In genomic region chr4:88450087-88450765, GRCm38 (mm10) we compare ENCODE assay signal across 18 mouse cellular contexts. TPM values are rescaled to one million over a fixed set of nuclear protein-coding genes. Genes with fewer than 3 reads are reported as not detected.
DNase-seq lines count a peak whose midpoint lies in the region; ATAC-seq and TF ChIP-seq lines count a peak whose summit lies in the region.
"Had no signal": no experiment of that assay in that cellular context is flagged by ENCODE, and none has a peak within 500 bp of the region (broad histone marks: within the 10 kb centered on the region; RNA-seq: fewer than 3 reads in every experiment).

No protein-coding gene starts in this region.

- DNase-seq in kidney, adult 2 months: peak; percentile 12
- DNase-seq in kidney, postnatal 14 days: no peak
- peak; percentile 76 for DNase-seq in 416B (ENCODE audit: low read depth)
- no peak for DNase-seq in heart, adult 8-10 months (ENCODE audit: low spot score)
- DNase-seq in left cerebral cortex, adult 8-10 months (ENCODE audit: low spot score in 2 of 2): no peak
- DNase-seq: adrenal gland, postnatal 36 days; cerebellum, postnatal 36 days; kidney, adult 18-20 months; layer of hippocampus, postnatal 36 days; lung, postnatal 14 days had no signal

- ATAC-seq in heart, embryonic 11.5 days (replicated peaks; ENCODE audit: insufficient number of reproducible peaks, low FRiP score, low TSS enrichment): no peak
- ATAC-seq: midbrain, embryonic 15.5 days had no signal

- H3K9ac ChIP-seq in heart, embryonic 11.5 days (ENCODE audit: low read depth, low read length): no peak overlapping the region
- H3K9ac ChIP-seq: embryonic facial prominence, embryonic 13.5 days; hindbrain, embryonic 13.5 days; liver, embryonic 15.5 days; midbrain, embryonic 15.5 days had no signal

- 94% methylated on average over 1 of the region's 1 CpGs for WGBS in kidney, adult 2 months
- 87% methylated on average over 1 of the region's 1 CpGs for WGBS in heart, embryonic 11.5 days (ENCODE audit: insufficient replicate concordance)

- no peak for TF ChIP-seq CTCF in kidney, adult 2 months (conservative IDR thresholded peaks at IDR 0.05; ENCODE audit: insufficient read depth, insufficient read length, low read depth, low read length)
- TF ChIP-seq CTCF in bone marrow macrophage, adult 2 months (IDR thresholded peaks at IDR 0.05; ENCODE audit: low read depth, low read length): no peak

- no peaks in the 10 kb centered on the region for H3K9me3 ChIP-seq in megakaryocyte, embryonic 14.5 days
- no peaks in the 10 kb centered on the region for H3K9me3 ChIP-seq in heart, embryonic 11.5 days (replicated peaks; ENCODE audit: control insufficient read depth, low read length)
- H3K9me3 ChIP-seq: embryonic facial prominence, embryonic 13.5 days; forebrain, embryonic 10.5 days; hindbrain, embryonic 13.5 days; liver, embryonic 15.5 days; midbrain, embryonic 15.5 days had no signal

- H3K27ac ChIP-seq in kidney, adult 2 months (ENCODE audit: insufficient read depth, low read depth, low read length): no peak overlapping the region
- H3K27ac ChIP-seq in bone marrow macrophage, adult 2 months (ENCODE audit: insufficient read depth, low read depth, low read length): peak overlapping the region; percentile 5; the same call in 1 of the 2 replicates
- no peak overlapping the region for H3K27ac ChIP-seq in heart, embryonic 11.5 days (ENCODE audit: low read depth, low read length)
- H3K27ac ChIP-seq: embryonic facial prominence, embryonic 13.5 days; forebrain, embryonic 10.5 days; hindbrain, embryonic 13.5 days; liver, embryonic 15.5 days; midbrain, embryonic 15.5 days had no signal

- H3K36me3 ChIP-seq in kidney, adult 2 months (ENCODE audit: control insufficient read depth, insufficient read depth, low read length): no peaks in the 10 kb centered on the region
- H3K36me3 ChIP-seq in megakaryocyte, embryonic 14.5 days (replicated peaks; ENCODE audit: low read length): no peaks in the 10 kb centered on the region
- no peaks in the 10 kb centered on the region for H3K36me3 ChIP-seq in heart, embryonic 11.5 days (ENCODE audit: control insufficient read depth, insufficient read depth, low read length)
- H3K36me3 ChIP-seq: embryonic facial prominence, embryonic 13.5 days; forebrain, embryonic 10.5 days; hindbrain, embryonic 13.5 days; liver, embryonic 15.5 days; midbrain, embryonic 15.5 days had no signal

- no peak overlapping the region for H3K4me2 ChIP-seq in heart, embryonic 11.5 days
- H3K4me2 ChIP-seq: embryonic facial prominence, embryonic 13.5 days; hindbrain, embryonic 13.5 days; liver, embryonic 15.5 days; midbrain, embryonic 15.5 days had no signal

- no peak overlapping the region for H3K4me3 ChIP-seq in kidney, adult 2 months (ENCODE audit: insufficient read depth, low read depth, low read length)
- H3K4me3 ChIP-seq in bone marrow macrophage, adult 2 months (ENCODE audit: insufficient read depth, low read length): no peak overlapping the region
- peak overlapping the region; percentile 56 for H3K4me3 ChIP-seq in megakaryocyte, embryonic 14.5 days (replicated peaks)
- no peak overlapping the region for H3K4me3 ChIP-seq in heart, embryonic 11.5 days (ENCODE audit: low read depth, low read length)
- H3K4me3 ChIP-seq: embryonic facial prominence, embryonic 13.5 days; forebrain, embryonic 10.5 days; hindbrain, embryonic 13.5 days; liver, embryonic 15.5 days; midbrain, embryonic 15.5 days had no signal

- H3K27me3 ChIP-seq in kidney, adult 2 months (replicated peaks; ENCODE audit: control insufficient read depth, insufficient read depth, low read length): no peaks in the 10 kb centered on the region
- no peaks in the 10 kb centered on the region for H3K27me3 ChIP-seq in megakaryocyte, embryonic 14.5 days (replicated peaks)
- no peaks in the 10 kb centered on the region for H3K27me3 ChIP-seq in heart, embryonic 11.5 days (ENCODE audit: control insufficient read depth, insufficient read depth, low read length)
- H3K27me3 ChIP-seq: embryonic facial prominence, embryonic 13.5 days; hindbrain, embryonic 13.5 days; liver, embryonic 15.5 days; midbrain, embryonic 15.5 days had no signal

- no peak for TF ChIP-seq POLR2A in kidney, adult 2 months (IDR thresholded peaks at IDR 0.05; ENCODE audit: low read depth, low read length)
- TF ChIP-seq POLR2A in bone marrow macrophage, adult 2 months (IDR thresholded peaks at IDR 0.05; ENCODE audit: borderline replicate concordance, low read depth, low read length): no peak

- H3K4me1 ChIP-seq in kidney, adult 2 months (ENCODE audit: control insufficient read depth, insufficient read depth, low read length): no peaks in the 10 kb centered on the region
- peaks cover 18% of the 10 kb centered on the region for H3K4me1 ChIP-seq in bone marrow macrophage, adult 2 months (ENCODE audit: control insufficient read depth, insufficient read depth, low read length)
- H3K4me1 ChIP-seq in megakaryocyte, embryonic 14.5 days: peaks cover 43% of the 10 kb centered on the region
- H3K4me1 ChIP-seq in heart, embryonic 11.5 days (ENCODE audit: control insufficient read depth, insufficient read depth, low read length): no peaks in the 10 kb centered on the region
- H3K4me1 ChIP-seq: embryonic facial prominence, embryonic 13.5 days; forebrain, embryonic 10.5 days; hindbrain, embryonic 13.5 days; liver, embryonic 15.5 days; midbrain, embryonic 15.5 days had no signal

RNA-seq across cellular contexts. Expression of gene Hacd4, which starts 11.5 kb away (rescaled TPM):
- 2.8 and 3.7 TPM in 2 replicates for polyA plus RNA-seq in kidney, adult 2 months (2012; rRNA removed)
- polyA plus RNA-seq in bone marrow macrophage, adult 2 months (2012; ENCODE audit: insufficient read depth, insufficient read length, missing spikeins): 121 and 136 TPM in 2 replicates
- polyA plus RNA-seq in megakaryocyte, embryonic 14.5 days (2012; ENCODE audit: insufficient read depth, low replicate concordance): 0.48 and 5.1 TPM in 2 replicates
- 1 to 10 TPM; 4.0 to 5.6 (median 4.4) TPM for total RNA-seq in heart, adult 8-10 months (2022)
- 1 to 10 TPM; 1.5 to 2.5 (median 2.1) TPM for total RNA-seq in left cerebral cortex, adult 8-10 months (2022)
- polyA plus RNA-seq in heart, embryonic 11.5 days (2014; fragmentation: Nextera tagmentation; extraction: Ambion mirVana): 8.0 and 8.1 TPM in 2 replicates

Comparison
In these comparisons a context has a peak if more than half of its experiments do, and no peak if none do; other contexts are left out.
1. DNase-seq: peak in kidney, adult 2 months (single experiment) and 416B (single experiment); none in kidney, postnatal 14 days (single experiment), heart, adult 8-10 months (single experiment) and left cerebral cortex, adult 8-10 months (0 of 2).
2. RNA of gene Hacd4, which starts 11.5 kb away (polyA plus RNA-seq): 121 to 136 TPM in bone marrow macrophage, adult 2 months; 8.0 to 8.1 TPM in heart, embryonic 11.5 days, 0.48 to 5.1 TPM in megakaryocyte, embryonic 14.5 days and 2.8 to 3.7 TPM in kidney, adult 2 months; every median in the first group is over 10 times any median in the second.